Mouse (Mus musculus) thymus, postnatal 14 days (tissue): ENCODE measurements around the gene Gm17651.
A peak's percentile ranks its signal among the peaks of the same experiment; 100 is the strongest.

Source experiments
- DNase-seq: peaks from one replicate; pipeline ENCODE4 v3.0.0; 2021

Gene Gm17651

GRCm38 (mm10) chr3:97676126-97676525 lies 1.6 kb upstream of the Gm17651 start:
- DNase-seq = no peak

DNA sequence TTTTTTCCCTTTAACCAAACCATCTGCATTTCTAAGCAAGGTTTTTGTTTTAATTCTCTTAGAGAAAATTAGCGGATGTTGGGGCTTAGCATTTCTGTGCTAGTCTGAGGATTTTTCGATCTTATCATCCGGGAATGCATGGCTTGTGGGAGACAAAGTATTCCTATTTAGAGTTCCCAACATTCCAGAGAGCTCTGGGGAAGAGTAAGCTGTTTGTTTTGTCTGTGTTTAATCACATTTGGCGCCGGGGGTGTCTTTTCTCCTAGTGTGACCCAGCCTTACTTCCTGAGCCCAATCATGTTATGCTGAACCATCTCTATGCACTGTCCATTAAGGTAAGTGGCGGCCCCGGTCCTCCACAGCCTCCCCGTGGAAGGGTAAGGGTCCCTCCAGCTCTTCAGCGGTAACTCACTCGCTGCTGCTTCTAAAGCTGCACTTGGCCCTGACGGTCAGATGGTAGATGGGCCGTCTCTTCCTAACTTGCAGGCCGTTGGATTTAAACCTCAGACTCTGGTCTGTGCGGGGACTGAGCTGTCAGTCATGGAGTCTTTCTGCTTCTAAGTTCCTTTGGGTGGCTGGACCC lies 7.3 kb downstream of the Gm17651 start:
- DNase-seq = no peak

DNA sequence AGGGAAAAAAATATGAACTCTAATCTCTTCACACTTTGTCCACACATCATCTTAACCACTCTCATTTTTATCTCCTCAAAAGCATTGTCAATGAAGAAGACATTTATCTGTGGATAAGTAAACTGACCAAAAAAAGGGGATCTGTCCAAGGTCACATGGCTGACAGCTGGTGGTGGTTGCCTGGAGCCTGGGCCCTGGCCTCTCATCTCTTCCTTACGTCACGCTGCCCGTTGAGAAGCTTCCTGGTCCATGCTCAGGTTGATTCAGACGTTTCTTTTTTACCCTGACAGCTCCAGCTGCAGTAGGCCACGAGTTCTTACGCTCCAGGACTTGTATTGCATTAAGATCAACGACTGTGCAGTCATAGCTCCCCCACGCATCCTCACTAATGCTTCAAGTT lies 8.3 kb downstream of the Gm17651 start:
- DNase-seq = no peak

- DNase-seq = no peak
These were observed 9.0 kb downstream of the Gm17651 start for GRCm38 (mm10) chr3:97665525-97665924.

GRCm38 (mm10) chr3:97661206-97661605 lies 13.3 kb downstream of the Gm17651 start:
- DNase-seq = no peak

GRCm38 (mm10) chr3:97659746-97660145 lies 14.7 kb downstream of the Gm17651 start:
- DNase-seq = no peak

- DNase-seq = no peak
These were observed 15.9 kb downstream of the Gm17651 start for GRCm38 (mm10) chr3:97658426-97659193.

DNA sequence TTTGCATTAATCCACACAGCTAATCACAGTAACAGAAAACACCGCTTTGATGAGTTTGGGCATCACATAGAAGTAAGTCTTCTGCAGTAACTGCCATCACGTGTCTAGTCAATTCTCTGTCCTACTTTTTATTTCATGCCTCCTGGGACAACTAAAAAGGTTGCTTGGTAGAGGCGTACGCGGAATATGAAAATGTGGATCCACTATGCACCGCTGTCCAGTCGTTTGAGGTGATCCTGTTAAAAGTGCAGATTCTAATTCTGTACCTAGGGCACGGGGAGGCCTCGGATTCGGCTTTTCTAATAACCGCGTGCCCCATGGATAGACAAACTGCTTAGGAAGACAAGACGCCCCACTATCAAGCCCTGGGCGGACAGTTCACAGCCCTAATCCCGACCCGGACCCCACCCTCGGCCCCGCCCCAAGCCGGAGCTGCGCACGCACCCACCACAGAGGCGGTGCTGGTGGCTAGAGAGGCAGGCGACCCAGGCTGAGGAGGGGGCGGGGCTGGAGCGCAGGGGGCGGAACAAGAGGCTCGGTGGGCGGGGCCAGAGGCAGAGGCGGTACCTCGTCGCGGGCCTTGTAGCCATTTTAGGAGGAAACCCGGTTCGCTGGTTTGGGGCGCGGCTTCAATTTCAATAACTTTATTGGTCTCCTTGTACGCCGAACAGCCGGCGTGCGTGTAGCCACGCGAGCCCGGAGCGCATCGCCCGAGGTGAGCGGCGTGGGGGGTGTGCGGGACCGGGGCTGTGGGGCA lies 16.7 kb downstream of the Gm17651 start, which contains the start of gene Prkab2:
Gene Prkab2, plus strand, starts transcription at position 539 of the 757 bp plus-strand sequence.
- DNase-seq = peak; percentile 99

GRCm38 (mm10) chr3:97654901-97655300 lies 19.6 kb downstream of the Gm17651 start:
- DNase-seq = peak; percentile 62

- DNase-seq = no peak
These were observed 20.7 kb downstream of the Gm17651 start for GRCm38 (mm10) chr3:97653781-97654180.

GRCm38 (mm10) chr3:97651604-97652003 lies 22.9 kb downstream of the Gm17651 start:
- DNase-seq = no peak

GRCm38 (mm10) chr3:97649469-97649868 lies 25.0 kb downstream of the Gm17651 start:
- DNase-seq = no peak

DNA sequence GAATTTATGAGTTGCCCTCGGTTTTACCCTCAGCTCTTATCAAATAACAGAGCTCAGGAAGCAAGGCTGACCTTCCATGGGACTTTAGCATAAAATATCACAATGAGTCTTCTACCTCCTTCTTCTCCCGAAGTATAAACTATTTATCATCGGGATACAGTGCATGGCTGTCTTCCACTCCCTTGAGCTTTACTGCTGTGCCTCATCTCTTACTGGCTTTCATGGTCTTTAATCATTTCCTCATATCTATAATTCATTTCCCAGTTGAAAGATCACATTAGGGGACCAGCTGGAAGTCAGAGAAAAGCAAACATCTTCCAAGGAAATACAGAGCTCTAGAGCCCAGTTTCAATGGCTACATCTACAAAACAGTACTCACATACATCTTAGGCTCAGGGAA lies 25.5 kb downstream of the Gm17651 start:
- DNase-seq = no peak

DNA sequence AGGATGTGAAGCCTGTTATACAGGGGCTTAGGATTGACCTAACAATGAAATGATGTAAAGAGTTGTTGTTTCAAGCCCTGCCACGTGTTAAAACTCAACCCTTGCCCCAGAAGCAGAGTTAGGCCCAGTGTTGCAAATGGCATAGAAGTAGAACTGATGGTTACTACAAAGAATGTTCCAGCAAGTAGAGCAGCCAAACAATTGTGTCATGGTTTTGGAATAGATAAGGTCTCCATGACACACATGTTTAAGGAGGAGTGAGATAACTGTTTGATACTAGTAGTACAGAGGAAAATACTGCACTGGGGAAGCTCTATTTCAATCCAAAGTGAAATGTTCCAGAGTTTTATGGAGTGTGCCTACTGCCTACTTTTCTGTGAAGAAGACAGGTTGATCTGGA lies 26.0 kb downstream of the Gm17651 start:
- no peak for DNase-seq

DNA sequence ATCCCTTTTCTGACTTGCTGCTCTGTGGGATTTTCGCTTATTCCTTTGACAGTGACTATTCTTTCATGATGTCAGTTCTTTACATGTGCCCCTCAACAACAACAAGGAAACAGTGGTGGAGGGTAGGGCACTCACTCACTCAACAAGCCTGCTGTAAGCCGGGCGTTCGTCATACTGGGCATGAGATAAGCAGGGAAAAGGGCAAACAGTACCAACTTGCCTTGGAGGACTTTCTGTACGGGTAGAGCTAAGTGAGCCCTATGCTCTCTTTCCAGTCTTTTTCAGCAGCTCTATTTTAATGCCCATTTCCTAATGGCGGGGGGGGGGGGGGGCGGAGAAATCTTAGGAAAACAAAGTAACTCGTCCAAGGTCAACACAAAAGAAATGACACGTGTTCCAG lies 32.5 kb downstream of the Gm17651 start:
- no peak for DNase-seq

GRCm38 (mm10) chr3:97641396-97641795 lies 33.1 kb downstream of the Gm17651 start:
- DNase-seq = no peak

- no peak for DNase-seq
These were observed 40.2 kb downstream of the Gm17651 start for GRCm38 (mm10) chr3:97634288-97634761.

GRCm38 (mm10) chr3:97633456-97633855 lies 41.0 kb downstream of the Gm17651 start:
- no peak for DNase-seq

DNA sequence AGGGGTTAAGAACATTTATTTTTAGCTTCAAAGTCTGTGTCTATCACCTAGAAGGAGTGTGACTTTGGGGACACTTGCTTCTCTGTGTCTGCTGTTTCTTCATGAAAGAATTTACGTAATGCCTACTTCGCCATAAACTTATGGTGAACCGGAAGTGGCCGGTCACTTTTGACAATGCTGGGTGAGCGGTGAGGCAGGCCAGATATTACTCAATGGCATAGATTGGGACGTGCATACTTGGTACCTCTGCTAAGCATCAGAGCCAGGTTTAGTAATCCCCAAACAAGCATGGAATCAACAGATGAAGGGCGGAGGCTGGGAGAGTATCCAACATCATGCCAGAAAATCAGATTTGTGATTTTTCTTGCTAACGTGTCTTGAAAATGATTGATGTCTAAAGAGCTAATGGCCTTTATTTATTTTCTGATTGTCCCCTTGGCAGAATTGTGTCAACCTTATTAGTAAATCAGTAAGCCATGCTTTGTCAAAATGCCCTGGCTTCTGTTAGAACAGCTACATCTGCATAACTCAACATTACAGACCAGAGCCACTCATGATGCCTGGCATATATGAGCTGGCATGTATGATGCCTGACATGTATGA lies 43.1 kb downstream of the Gm17651 start:
- no peak for DNase-seq

DNA sequence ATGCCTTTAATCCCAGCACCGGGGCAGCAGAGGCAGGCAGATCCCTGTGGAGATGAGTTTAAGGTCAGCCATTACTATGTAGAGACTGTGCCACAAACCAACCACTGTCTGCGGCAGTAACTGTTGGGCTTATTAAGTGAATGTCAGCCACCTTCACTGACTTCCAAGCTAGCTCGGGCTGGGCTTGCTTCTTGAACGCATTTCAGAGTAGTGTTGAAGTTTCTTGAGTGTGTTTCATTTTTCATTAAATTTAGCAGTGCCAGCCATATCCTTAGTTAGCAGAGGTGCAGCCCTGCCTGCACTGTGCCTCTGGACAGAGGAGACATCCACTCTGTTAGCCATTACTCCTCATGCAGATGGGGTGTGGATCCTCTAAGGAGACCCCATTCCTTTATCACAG lies 43.7 kb downstream of the Gm17651 start:
- no peak for DNase-seq

DNA sequence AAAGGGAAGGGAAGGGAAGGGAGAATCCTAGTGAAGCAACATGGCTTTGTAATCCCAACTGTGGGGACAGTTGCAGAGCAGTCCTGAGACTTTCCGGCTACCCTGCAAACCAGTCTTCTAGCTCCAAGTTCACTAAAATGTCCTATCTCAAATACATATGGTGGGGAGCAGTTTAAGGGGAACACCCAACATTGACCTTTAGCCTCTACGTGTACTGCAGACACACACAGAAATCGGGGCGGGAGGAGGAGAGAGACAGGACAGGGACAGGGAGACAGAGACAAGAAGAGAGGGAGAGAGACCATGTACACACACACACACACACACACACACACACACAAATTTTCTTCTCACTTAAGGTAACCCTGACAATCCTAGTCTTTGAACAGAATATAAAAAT lies 44.6 kb downstream of the Gm17651 start:
- DNase-seq = no peak

GRCm38 (mm10) chr3:97628391-97629001 lies 46.0 kb downstream of the Gm17651 start, which contains the start of gene Fmo5:
TSS of gene Fmo5 (plus strand) at chr3:97628804.
- DNase-seq = peak; percentile 84

DNA sequence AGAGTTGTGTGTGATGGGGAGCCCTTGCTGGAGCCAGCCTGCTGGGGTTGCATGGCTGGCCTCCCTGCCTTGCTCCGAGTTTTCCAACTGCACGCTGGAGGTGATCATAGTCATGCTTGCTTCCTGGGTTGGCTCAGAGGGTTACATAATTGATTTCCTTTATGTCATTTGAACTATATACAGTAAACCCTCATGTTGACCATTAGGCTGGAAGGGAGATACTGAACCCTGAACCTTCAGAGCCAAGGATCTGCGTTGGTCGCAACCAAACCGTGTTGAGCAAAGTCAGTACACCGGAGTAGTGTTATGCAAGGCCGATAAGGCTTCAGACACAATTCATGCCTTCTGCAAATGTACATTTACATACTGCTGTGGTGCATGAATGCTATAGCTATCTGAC lies 46.6 kb downstream of the Gm17651 start:
- DNase-seq = no peak
